Mouse (Mus musculus) adipose tissue, adult 10 weeks (tissue): ENCODE measurements around the gene Eif5a2. TPM values are rescaled to one million over a fixed set of nuclear protein-coding genes. Genes with fewer than 3 reads are reported as not detected.

Experiments
- polyA plus RNA-seq: library from polyadenylated mRNA; stranded (reverse); fragments of 350-450 nt; fragmentation: Illumina TruSeq; extraction: RNeasy Lipid Tissue Mini Kit (QIAGEN cat#74804); gene quantifications from one replicate; pipeline ENCODE4 v1.2.3, GENCODE M21; 2014; ENCODE audit warnings: low read depth, low replicate concordance

The Eif5a2 gene
- 2.0 TPM for polyA plus RNA-seq

DNA sequence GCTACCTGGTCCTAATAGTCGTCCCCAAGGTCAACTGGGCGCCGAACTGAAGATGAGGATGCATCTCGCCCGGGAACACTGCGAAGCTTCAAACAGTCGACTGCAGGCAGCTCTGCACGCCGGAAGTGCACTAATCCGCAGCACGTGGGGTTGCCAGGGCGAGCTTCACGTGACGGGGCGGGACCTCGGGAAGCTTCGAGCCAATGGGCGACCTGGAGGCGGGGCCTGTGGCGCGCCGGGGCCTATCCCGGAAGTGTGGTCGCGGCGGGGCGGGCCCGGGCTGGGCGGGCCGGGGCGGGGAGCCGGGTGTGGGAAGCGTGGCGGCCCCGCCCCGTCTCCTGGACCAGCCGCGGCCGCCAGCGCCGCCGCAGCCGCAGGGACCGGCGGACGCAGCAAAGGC lies at the start of gene Eif5a2:
Eif5a2 (plus strand) TSS at position 283 of the 400 bp plus-strand sequence.

DNA sequence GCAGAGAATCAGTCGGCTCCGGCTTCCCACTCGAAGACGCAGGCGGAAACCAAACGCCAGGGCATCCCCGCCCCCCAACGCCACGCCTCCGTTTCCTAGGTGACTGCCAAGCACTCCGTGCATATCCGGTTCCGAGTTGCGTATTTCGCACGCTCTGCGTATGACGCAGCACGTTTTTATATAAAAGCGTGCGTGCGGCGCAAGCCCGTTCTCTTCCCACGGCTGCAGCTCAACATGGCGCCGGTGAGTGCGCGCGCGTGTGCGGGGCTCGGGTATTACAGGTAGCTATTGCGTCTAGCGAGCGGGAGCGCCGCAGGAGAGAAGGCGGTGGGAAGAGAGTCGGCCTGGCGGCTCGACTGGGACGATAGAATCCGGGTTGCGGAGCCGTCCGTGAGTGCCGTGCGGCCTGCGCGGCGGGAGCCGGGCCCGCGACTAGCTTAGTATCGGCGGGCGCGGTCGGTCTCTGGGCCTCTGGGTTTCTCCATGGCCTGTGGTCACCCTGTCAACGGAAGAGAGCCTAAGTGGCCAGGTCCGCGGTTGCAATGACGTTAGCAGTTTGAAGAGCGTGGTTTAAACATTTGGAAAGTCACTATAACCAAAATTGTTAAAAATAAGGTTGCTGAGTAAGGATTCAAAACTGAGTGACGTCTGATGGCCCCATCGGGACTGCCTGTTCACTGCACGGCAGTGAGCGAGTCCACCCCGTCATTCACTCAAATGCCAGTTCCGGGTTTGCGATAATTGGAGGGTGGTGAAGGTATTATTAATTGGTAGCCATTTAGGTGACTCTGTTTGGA lies 24.4 kb downstream of the Eif5a2 start, which contains the start of gene Rpl22l1:
Rpl22l1 (plus strand) TSS at position 136 of the 797 bp plus-strand sequence.

Other genes starting within 250 kb of the Eif5a2 start
- gene Slc2a2, start 83.4 kb upstream of the Eif5a2 start, polyA plus RNA-seq: 0.83 TPM
- gene Rpl22l1, start 24.2 kb downstream of the Eif5a2 start, polyA plus RNA-seq: 217 TPM
- 0.32 TPM for gene Gm1527, start 111.3 kb downstream of the Eif5a2 start, polyA plus RNA-seq